Mouse (Mus musculus) heart, embryonic 12.5 days (tissue): ENCODE measurements around the gene Cnot10. TPM values are rescaled to one million over a fixed set of nuclear protein-coding genes. Genes with fewer than 3 reads are reported as not detected.
A peak's percentile ranks its signal among the peaks of the same experiment; 100 is the strongest.

Source experiments
- ATAC-seq: fragments of 200-750 bp; cut with Nextera tagmentation; 2 replicates; pipeline ENCODE4 v1.8.0; 2017; ENCODE audit warnings: moderate TSS enrichment, moderate library complexity; ENCODE audit not compliant: insufficient number of reproducible peaks, low FRiP score
- H3K27ac ChIP-seq: fragments of 300-500 bp; sonication (generic); 2 replicates; pipeline ENCODE4 v1.5.1; 2016; ENCODE audit warnings: mild to moderate bottlenecking, moderate library complexity; ENCODE audit not compliant: poor library complexity, severe bottlenecking
- H3K27me3 ChIP-seq: fragments of 300-500 bp; sonication (generic); replicated peaks from 2 replicates; pipeline ENCODE4 v1.6.1; 2016; ENCODE audit warnings: mild to moderate bottlenecking, moderate library complexity
- H3K36me3 ChIP-seq: fragments of 300-500 bp; sonication (generic); 2 replicates; pipeline ENCODE4 v1.6.1; 2016; ENCODE audit warnings: mild to moderate bottlenecking, moderate library complexity
- H3K4me1 ChIP-seq: fragments of 300-500 bp; sonication (generic); replicated peaks from 2 replicates; pipeline ENCODE4 v1.6.1; 2016; ENCODE audit warnings: mild to moderate bottlenecking
- H3K4me2 ChIP-seq: fragments of 300-500 bp; sonication (generic); 2 replicates; pipeline ENCODE4 v1.6.1; 2016; ENCODE audit warnings: mild to moderate bottlenecking, moderate library complexity
- H3K4me3 ChIP-seq: fragments of 300-500 bp; sonication (generic); 2 replicates; pipeline ENCODE4 v1.5.1; 2016; ENCODE audit warnings: mild to moderate bottlenecking
- H3K9ac ChIP-seq: fragments of 300-500 bp; sonication (generic); 2 replicates; pipeline ENCODE4 v1.6.1; 2016; ENCODE audit warnings: mild to moderate bottlenecking, moderate library complexity
- H3K9me3 ChIP-seq: fragments of 300-500 bp; sonication (generic); replicated peaks from 2 replicates; pipeline ENCODE4 v1.6.1; 2016; ENCODE audit warnings: mild to moderate bottlenecking, moderate library complexity
- WGBS: fragments of 180-500 bp; shearing (Covaris S2); methylation state at CpG from one replicate; pipeline ENCODE4 v1.1.7; 2016; 5-methylcytosine and 5-hydroxymethylcytosine counted together
- polyA plus RNA-seq: library from polyadenylated mRNA; unstranded; fragments of >200 nt; fragmentation: Nextera tagmentation; extraction: Ambion mirVana; gene quantifications from 2 replicates; pipeline ENCODE4 v1.2.1, GENCODE M21; 2016

Gene Cnot10
- 39.4 and 40.8 TPM in 2 replicates for polyA plus RNA-seq

GRCm38 (mm10) chr9:114639839-114640646, at the start of gene Cnot10:
Gene Cnot10 (minus strand): TSS chr9:114640184.
- peak; percentile 96 for ATAC-seq
- 4% methylated on average over 51 of the region's 51 CpGs for WGBS
- H3K4me3 ChIP-seq, result peak within 1 kb of the TSS; percentile 91
- peaks cover 27% of the 10 kb centered on the region for H3K27me3 ChIP-seq
- no peaks in the 10 kb centered on the region for H3K9me3 ChIP-seq
- peak within 1 kb of the TSS; percentile 87 for H3K27ac ChIP-seq
- H3K4me2 ChIP-seq, result peak within 1 kb of the TSS; percentile 87
- peak within 1 kb of the TSS; percentile 91 for H3K9ac ChIP-seq
- peaks cover 12% of the 10 kb centered on the region for H3K36me3 ChIP-seq
- H3K4me1 ChIP-seq, result peaks cover 25% of the 10 kb centered on the region

GRCm38 (mm10) chr9:114688953-114689407, 49.0 kb upstream of the Cnot10 start:
- Histone ChIP-seq H3K9me3 (no peaks in the 10 kb centered on the region), H3K27me3 (no peaks in the 10 kb centered on the region), H3K27ac (peak overlapping the region; percentile 88), H3K4me2 (peak overlapping the region; percentile 93), H3K9ac (peak overlapping the region; percentile 93), H3K4me1 (peaks cover 30% of the 10 kb centered on the region), H3K4me3 (peak overlapping the region; percentile 91), H3K36me3 (peaks cover 22% of the 10 kb centered on the region)
- peak; percentile 83 for ATAC-seq
- WGBS, result under 1% methylated on average over 50 of the region's 50 CpGs

GRCm38 (mm10) chr9:114688252-114688952, 48.4 kb upstream of the Cnot10 start, which contains the start of gene Dync1li1:
Gene Dync1li1 (plus strand): TSS chr9:114688790.
- peak within 1 kb of the TSS; percentile 88 for H3K27ac ChIP-seq
- peak; percentile 98 for ATAC-seq
- H3K4me3 ChIP-seq, result peak within 1 kb of the TSS; percentile 91
- under 1% methylated on average over 57 of the region's 57 CpGs for WGBS
- H3K4me2 ChIP-seq, result peak within 1 kb of the TSS; percentile 93
- H3K4me1 ChIP-seq, result peaks cover 30% of the 10 kb centered on the region
- H3K9me3 ChIP-seq, result no peaks in the 10 kb centered on the region
- no peaks in the 10 kb centered on the region for H3K27me3 ChIP-seq
- peaks cover 18% of the 10 kb centered on the region for H3K36me3 ChIP-seq
- peak within 1 kb of the TSS; percentile 93 for H3K9ac ChIP-seq

- peak overlapping the region; percentile 93 for H3K9ac ChIP-seq
- peaks cover 14% of the 10 kb centered on the region for H3K36me3 ChIP-seq
- WGBS, result 74% methylated on average over 13 of the region's 13 CpGs
Observed at GRCm38 (mm10) chr9:114687639-114688038, 47.7 kb upstream of the Cnot10 start.

GRCm38 (mm10) chr9:114686245-114686644, 46.3 kb upstream of the Cnot10 start:
- H3K36me3 ChIP-seq, result peaks cover 3% of the 10 kb centered on the region; the same call in 1 of the 2 replicates
- 73% methylated on average over 7 of the region's 7 CpGs for WGBS
- no peak overlapping the region for H3K9ac ChIP-seq
- H3K27me3 ChIP-seq, result no peaks in the 10 kb centered on the region
- H3K4me2 ChIP-seq, result no peak overlapping the region
- H3K4me3 ChIP-seq, result no peak overlapping the region
- ATAC-seq, result no peak
- no peaks in the 10 kb centered on the region for H3K9me3 ChIP-seq
- H3K4me1 ChIP-seq, result peaks cover 22% of the 10 kb centered on the region
- no peak overlapping the region for H3K27ac ChIP-seq

More at GRCm38 (mm10) chr9:114687639-114688038, 47.7 kb upstream of the Cnot10 start:
- Histone ChIP-seq H3K4me3 (peak overlapping the region; percentile 91), H3K4me1 (peaks cover 30% of the 10 kb centered on the region), H3K27ac (no peak overlapping the region), H3K4me2 (peak overlapping the region; percentile 93), H3K27me3 (no peaks in the 10 kb centered on the region), H3K9me3 (no peaks in the 10 kb centered on the region)
- no peak for ATAC-seq

- H3K9ac ChIP-seq, result no peak overlapping the region
- H3K9me3 ChIP-seq, result no peaks in the 10 kb centered on the region
- WGBS, result 78% methylated on average over 4 of the region's 4 CpGs
- no peaks in the 10 kb centered on the region for H3K4me1 ChIP-seq
- no peak overlapping the region for H3K27ac ChIP-seq
- no peaks in the 10 kb centered on the region for H3K27me3 ChIP-seq
- H3K4me3 ChIP-seq, result no peak overlapping the region
- no peak for ATAC-seq
- H3K36me3 ChIP-seq, result no peaks in the 10 kb centered on the region
- no peak overlapping the region for H3K4me2 ChIP-seq
Observed at GRCm38 (mm10) chr9:114682193-114682592, 42.2 kb upstream of the Cnot10 start.

GRCm38 (mm10) chr9:114680531-114680930, 40.5 kb upstream of the Cnot10 start:
- Histone ChIP-seq H3K4me1 (no peaks in the 10 kb centered on the region), H3K4me3 (no peak overlapping the region), H3K36me3 (no peaks in the 10 kb centered on the region), H3K9me3 (no peaks in the 10 kb centered on the region), H3K27me3 (no peaks in the 10 kb centered on the region), H3K4me2 (no peak overlapping the region), H3K9ac (no peak overlapping the region), H3K27ac (no peak overlapping the region)
- no peak for ATAC-seq
- WGBS, result 68% methylated on average over 6 of the region's 6 CpGs

- Histone ChIP-seq H3K4me2 (no peak overlapping the region), H3K27me3 (no peaks in the 10 kb centered on the region), H3K36me3 (no peaks in the 10 kb centered on the region), H3K9ac (no peak overlapping the region), H3K4me3 (no peak overlapping the region), H3K9me3 (no peaks in the 10 kb centered on the region), H3K27ac (no peak overlapping the region), H3K4me1 (no peaks in the 10 kb centered on the region)
- ATAC-seq, result no peak
- 64% methylated on average over 5 of the region's 5 CpGs for WGBS
Observed at GRCm38 (mm10) chr9:114679944-114680343, 40.0 kb upstream of the Cnot10 start.

GRCm38 (mm10) chr9:114678576-114678975, 38.6 kb upstream of the Cnot10 start:
- no peak overlapping the region for H3K27ac ChIP-seq
- H3K27me3 ChIP-seq, result no peaks in the 10 kb centered on the region
- H3K4me3 ChIP-seq, result no peak overlapping the region
- no peaks in the 10 kb centered on the region for H3K9me3 ChIP-seq
- peaks cover 2% of the 10 kb centered on the region for H3K4me1 ChIP-seq
- H3K4me2 ChIP-seq, result no peak overlapping the region
- ATAC-seq, result no peak
- WGBS, result 70% methylated on average over 5 of the region's 5 CpGs
- H3K36me3 ChIP-seq, result no peaks in the 10 kb centered on the region
- H3K9ac ChIP-seq, result no peak overlapping the region

GRCm38 (mm10) chr9:114673626-114674025, 33.6 kb upstream of the Cnot10 start:
- H3K4me2 ChIP-seq, result peak overlapping the region; percentile 71
- H3K9ac ChIP-seq, result no peak overlapping the region
- H3K36me3 ChIP-seq, result no peaks in the 10 kb centered on the region
- peak overlapping the region; percentile 44 for H3K4me3 ChIP-seq
- H3K4me1 ChIP-seq, result peaks cover 15% of the 10 kb centered on the region
- ATAC-seq, result no peak
- no peaks in the 10 kb centered on the region for H3K9me3 ChIP-seq
- no peak overlapping the region for H3K27ac ChIP-seq
- H3K27me3 ChIP-seq, result no peaks in the 10 kb centered on the region
- 35% methylated on average over 2 of the region's 2 CpGs for WGBS
